Mouse (Mus musculus) stomach, postnatal 0 days (tissue): ENCODE measurements around the gene Sdhaf1. TPM values are rescaled to one million over a fixed set of nuclear protein-coding genes. Genes with fewer than 3 reads are reported as not detected.

Experiments used
- ATAC-seq: fragments of 200-750 bp; cut with Nextera tagmentation; 2 replicates; pipeline ENCODE4 v1.8.0; 2017; ENCODE audit not compliant: low FRiP score, low TSS enrichment
- DNase-seq: peaks from one replicate; pipeline ENCODE4 v3.0.0-alpha.2; 2016; ENCODE audit warnings: low spot score
- H3K27ac ChIP-seq: fragments of 300-500 bp; sonication (generic); replicated peaks from 2 replicates; pipeline ENCODE4 v1.5.1; 2014; ENCODE audit warnings: mild to moderate bottlenecking, control low read depth
- H3K27me3 ChIP-seq: fragments of 300-500 bp; sonication (generic); 2 replicates; pipeline ENCODE4 v1.6.1; 2014; ENCODE audit warnings: low read length; ENCODE audit not compliant: control insufficient read depth, insufficient read depth
- H3K36me3 ChIP-seq: fragments of 300-500 bp; sonication (generic); 2 replicates; pipeline ENCODE4 v1.6.1; 2014; ENCODE audit warnings: low read length, mixed read lengths; ENCODE audit not compliant: control insufficient read depth, insufficient read depth
- H3K4me1 ChIP-seq: fragments of 300-500 bp; sonication (generic); replicated peaks from 2 replicates; pipeline ENCODE4 v1.6.1; 2014; ENCODE audit warnings: antibody characterized with exemption; ENCODE audit not compliant: control insufficient read depth, insufficient read depth
- H3K4me2 ChIP-seq: fragments of 300-500 bp; sonication (generic); replicated peaks from 2 replicates; pipeline ENCODE4 v1.6.1; 2014; ENCODE audit warnings: low read depth, mild to moderate bottlenecking, control low read depth, moderate library complexity
- H3K4me3 ChIP-seq: fragments of 300-500 bp; sonication (generic); 2 replicates; pipeline ENCODE4 v1.5.1; 2014; ENCODE audit warnings: low read depth, low read length, control low read depth
- H3K9ac ChIP-seq: fragments of 300-500 bp; sonication (generic); 2 replicates; pipeline ENCODE4 v1.6.1; 2014; ENCODE audit warnings: mild to moderate bottlenecking, low read length, control low read depth, mixed read lengths
- H3K9me3 ChIP-seq: fragments of 300-500 bp; sonication (generic); 2 replicates; pipeline ENCODE4 v1.6.1; 2016; ENCODE audit warnings: low read length; ENCODE audit not compliant: control insufficient read depth
- CTCF ChIP-seq: IDR thresholded peaks from 2 replicates; pipeline ENCODE4 v1.5.1; 2016; ENCODE audit warnings: antibody characterized with exemption, low read depth, mild to moderate bottlenecking, moderate library complexity
- EP300 ChIP-seq: optimal IDR thresholded peaks from 2 replicates; pipeline ENCODE3; 2016; ENCODE audit warnings: antibody characterized with exemption
- WGBS: fragments of 180-500 bp; shearing (Covaris S2); extraction: QIAGEN DNeasy Blood & Tissue Kit; methylation state at CpG from one replicate; pipeline ENCODE4 v1.1.7; 2014; 5-methylcytosine and 5-hydroxymethylcytosine counted together
- polyA plus RNA-seq: library from polyadenylated mRNA; unstranded; fragments of >200 nt; fragmentation: Nextera tagmentation; extraction: Ambion mirVana; gene quantifications from 2 replicates; pipeline ENCODE4 v1.2.1, GENCODE M21; 2015

Gene Sdhaf1
- 19.1 and 20.2 TPM in 2 replicates for polyA plus RNA-seq

DNA sequence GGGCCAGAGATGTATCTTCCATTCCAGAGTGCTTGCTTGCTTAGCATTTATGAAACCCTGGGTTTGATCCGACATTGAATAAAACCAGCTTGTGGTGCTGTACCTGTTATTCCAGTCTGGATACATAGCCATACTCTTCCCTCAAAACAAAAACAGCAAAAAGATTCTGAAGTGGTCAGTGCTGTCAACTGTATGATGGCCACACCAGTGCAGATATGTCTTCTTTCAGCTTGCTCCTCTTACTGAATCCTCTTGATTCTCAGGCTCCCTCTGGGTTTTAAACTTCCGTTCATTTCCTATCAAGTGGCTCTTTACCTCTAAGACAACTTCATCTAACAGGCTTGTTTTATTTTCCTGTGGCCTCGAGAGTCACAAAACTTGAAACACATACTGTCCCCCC, at the start of gene Sdhaf1:
TSS of gene Sdhaf1 (minus strand) at position 101 of the 400 bp plus-strand sequence.
- no peak for DNase-seq
- WGBS = 70% methylated on average over 3 of the region's 3 CpGs

DNA sequence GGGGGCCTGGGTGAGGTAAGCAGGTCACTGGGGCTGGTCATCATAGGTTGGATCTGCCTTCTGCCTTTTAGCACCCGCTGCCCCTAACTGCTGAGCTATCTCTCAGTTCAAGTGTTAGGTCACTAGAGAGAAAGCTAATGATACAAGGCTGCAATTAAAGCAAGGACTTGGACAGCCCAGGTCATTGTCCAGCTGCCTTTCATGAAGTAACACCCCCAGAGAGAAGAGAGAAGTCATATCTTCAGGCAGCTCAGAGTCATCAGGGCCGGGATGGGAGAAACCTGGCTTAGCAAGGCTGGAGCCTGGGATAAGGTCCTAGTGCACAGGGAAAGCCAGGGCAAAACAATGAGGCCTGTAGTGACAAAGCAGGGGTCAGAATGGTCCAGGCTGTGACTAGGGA, 43.8 kb upstream of the Sdhaf1 start:
- Histone ChIP-seq H3K4me3 (no peak overlapping the region), H3K27ac (no peak overlapping the region), H3K4me2 (no peak overlapping the region), H3K27me3 (no peaks in the 10 kb centered on the region), H3K4me1 (no peaks in the 10 kb centered on the region), H3K36me3 (no peaks in the 10 kb centered on the region), H3K9ac (no peak overlapping the region), H3K9me3 (no peaks in the 10 kb centered on the region)
- no peak for DNase-seq
- 66% methylated on average over 2 of the region's 2 CpGs for WGBS
- TF ChIP-seq CTCF = no peak
- TF ChIP-seq EP300 = no peak
- no peak for ATAC-seq

More for the DNA sequence above, at the start of gene Sdhaf1:
- no peaks in the 10 kb centered on the region for H3K27me3 ChIP-seq
- no peaks in the 10 kb centered on the region for H3K9me3 ChIP-seq
- ATAC-seq = no peak
- peak within 1 kb of the TSS; percentile 82 for H3K27ac ChIP-seq
- peak within 1 kb of the TSS; percentile 87 for H3K4me2 ChIP-seq
- H3K36me3 ChIP-seq = no peaks in the 10 kb centered on the region
- TF ChIP-seq EP300 = no peak
- no peak for TF ChIP-seq CTCF
- peak within 1 kb of the TSS; percentile 56; the same call in 1 of the 2 replicates for H3K9ac ChIP-seq
- no peaks in the 10 kb centered on the region; the same call in 1 of the 2 replicates for H3K4me1 ChIP-seq
- peak within 1 kb of the TSS; percentile 62; the same call in 1 of the 2 replicates for H3K4me3 ChIP-seq

DNA sequence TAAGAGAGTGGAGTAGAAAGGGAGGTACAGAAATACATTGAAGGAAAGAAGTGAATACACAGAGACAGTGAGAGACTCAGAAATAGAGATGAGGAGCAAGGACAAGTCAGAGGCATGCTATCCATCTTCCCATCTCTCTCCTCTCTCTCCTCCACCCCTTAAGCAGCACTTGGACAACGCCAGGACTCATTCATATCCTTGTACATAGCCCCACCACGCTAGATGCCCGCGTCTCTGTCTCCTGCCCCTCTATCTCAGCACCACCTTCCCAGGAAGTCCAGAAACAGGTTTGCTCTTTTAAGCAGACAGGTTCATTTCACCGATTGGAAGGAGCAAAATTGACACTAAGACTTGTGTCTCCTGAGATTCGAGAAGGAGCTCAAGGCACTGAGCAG, 39.6 kb upstream of the Sdhaf1 start:
- Histone ChIP-seq H3K4me3 (peak overlapping the region; percentile 73), H3K36me3 (no peaks in the 10 kb centered on the region), H3K4me1 (no peaks in the 10 kb centered on the region; the same call in none of the 2 replicates), H3K4me2 (peak overlapping the region; percentile 84), H3K27me3 (no peaks in the 10 kb centered on the region), H3K9ac (peak overlapping the region; percentile 83; the same call in 1 of the 2 replicates), H3K27ac (no peak overlapping the region), H3K9me3 (no peaks in the 10 kb centered on the region)
- 47% methylated on average over 6 of the region's 6 CpGs for WGBS
- ATAC-seq = no peak
- DNase-seq = no peak
- TF ChIP-seq CTCF = no peak
- no peak for TF ChIP-seq EP300

DNA sequence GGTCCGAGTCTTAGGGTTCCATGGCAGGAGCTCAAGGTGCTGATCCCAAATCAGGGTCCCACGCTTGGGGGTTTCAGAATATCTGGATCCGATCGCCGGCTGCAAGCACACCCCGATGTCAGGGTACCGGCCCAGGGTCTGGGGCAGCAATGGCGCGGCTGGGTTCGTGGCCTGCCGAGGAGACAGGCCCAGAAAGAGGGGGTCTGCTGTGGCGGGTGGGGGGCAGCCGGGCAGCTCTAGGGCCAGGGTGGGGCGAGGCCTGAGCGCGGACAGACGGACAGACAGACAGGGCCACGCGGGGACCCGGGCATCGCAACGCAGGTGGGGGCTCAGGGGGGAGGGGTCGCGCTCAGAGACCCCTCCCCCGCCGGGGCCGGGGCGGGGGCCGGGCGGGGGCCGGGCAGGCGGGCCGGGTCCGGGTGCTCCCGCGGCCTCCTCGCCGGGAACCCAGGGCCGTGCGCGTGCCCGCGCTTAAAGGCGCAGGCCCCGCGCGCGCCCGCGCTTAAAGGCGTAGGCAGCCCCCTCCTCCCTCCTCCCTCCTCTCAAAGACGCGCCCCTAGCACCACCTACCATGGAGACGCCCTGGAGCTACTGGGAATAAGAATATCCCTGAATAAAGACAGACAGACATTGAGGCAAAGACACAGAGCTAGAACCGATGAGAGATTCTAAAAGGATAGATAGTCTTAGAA, 39.1 kb upstream of the Sdhaf1 start, which contains the start of gene Lrfn3:
TSS of gene Lrfn3 (minus strand) at position 121 of the 692 bp plus-strand sequence.
- Histone ChIP-seq H3K4me3 (peak within 1 kb of the TSS; percentile 73), H3K4me1 (no peaks in the 10 kb centered on the region; the same call in none of the 2 replicates), H3K36me3 (no peaks in the 10 kb centered on the region), H3K27ac (peak within 1 kb of the TSS; percentile 20), H3K27me3 (no peaks in the 10 kb centered on the region), H3K4me2 (peak within 1 kb of the TSS; percentile 84), H3K9ac (peak within 1 kb of the TSS; percentile 83), H3K9me3 (no peaks in the 10 kb centered on the region)
- no peak for TF ChIP-seq EP300
- 1% methylated on average over 42 of the region's 55 CpGs for WGBS
- peak; percentile 16; the same call in 1 of the 2 replicates for ATAC-seq
- DNase-seq = peak; percentile 57

DNA sequence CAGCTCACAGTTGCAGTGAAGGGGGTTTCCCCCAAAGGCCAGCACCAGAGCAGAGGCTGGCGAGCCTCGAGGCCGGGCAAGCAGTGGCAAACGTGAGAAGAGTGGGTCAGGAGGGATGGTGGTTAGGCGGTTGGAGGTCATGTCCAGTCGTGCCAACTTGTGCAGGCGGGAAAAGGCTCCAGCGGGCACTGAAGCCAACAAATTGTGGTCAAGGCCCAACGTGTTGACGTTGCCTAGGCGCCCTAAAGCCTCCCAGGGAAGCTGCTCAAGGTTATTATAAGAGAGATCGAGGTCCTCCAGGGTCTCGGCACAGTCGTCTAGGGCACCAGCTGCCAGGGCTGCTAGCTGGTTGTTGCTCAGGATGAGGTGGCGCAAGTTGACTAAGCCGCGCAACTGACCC, 36.3 kb upstream of the Sdhaf1 start:
- H3K4me1 ChIP-seq = no peaks in the 10 kb centered on the region; the same call in none of the 2 replicates
- peak overlapping the region; percentile 41; the same call in 1 of the 2 replicates for H3K4me2 ChIP-seq
- DNase-seq = no peak
- H3K9me3 ChIP-seq = no peaks in the 10 kb centered on the region
- 0 out of 2 replicates have a peak, but pooled peaks have one; percentile 4 for ATAC-seq
- H3K36me3 ChIP-seq = no peaks in the 10 kb centered on the region
- 0 out of 2 replicates have a peak overlapping the region, but pooled peaks have one; percentile 27 for H3K9ac ChIP-seq
- no peak overlapping the region for H3K4me3 ChIP-seq
- TF ChIP-seq EP300 = no peak
- TF ChIP-seq CTCF = no peak
- no peaks in the 10 kb centered on the region for H3K27me3 ChIP-seq
- peak overlapping the region; percentile 88 for H3K27ac ChIP-seq
- 86% methylated on average over 17 of the region's 17 CpGs for WGBS
